Mouse (Mus musculus) bone marrow, adult 2 months (tissue): ENCODE data around the gene Samd1.

Experiments
- CTCF ChIP-seq: fragments of 200-500 bp; IDR thresholded peaks from 2 replicates; pipeline ENCODE4 v1.5.1; 2011; ENCODE audit warnings: low read length, control low read depth; ENCODE audit not compliant: control insufficient read depth, insufficient read depth
- POLR2A ChIP-seq: fragments of 200-500 bp; IDR thresholded peaks from 2 replicates; pipeline ENCODE4 v1.6.1; 2011; ENCODE audit warnings: low read depth, mild to moderate bottlenecking, control low read depth, low read length, borderline replicate concordance; ENCODE audit not compliant: control insufficient read depth

DNA sequence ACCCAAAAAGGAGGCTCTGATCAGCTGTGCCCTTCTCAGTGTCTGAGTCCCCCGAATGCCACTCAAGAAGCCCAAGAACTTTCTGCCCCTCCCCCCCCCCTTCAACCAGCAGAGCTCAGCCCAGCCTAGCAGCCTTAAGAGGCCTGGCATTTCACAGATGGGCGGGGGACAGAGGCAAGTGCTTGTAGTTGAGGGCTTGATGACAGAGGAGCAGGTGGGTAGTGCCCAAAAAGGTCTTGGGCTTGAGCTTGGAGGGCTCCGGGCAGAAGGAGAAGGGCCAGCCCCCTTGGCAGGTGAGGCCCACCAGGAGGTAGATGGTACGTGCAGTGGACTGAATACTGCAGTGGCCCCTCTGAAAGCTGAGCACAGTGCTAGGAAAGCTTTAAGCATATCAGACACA is 23.0 kb upstream of the Samd1 start:
- TF ChIP-seq CTCF: no peak
- TF ChIP-seq POLR2A: no peak
